Mouse (Mus musculus): ENCODE results near the gene Scgb2b12. TPM values are rescaled to one million over a fixed set of nuclear protein-coding genes. Genes with fewer than 3 reads are reported as not detected.
"Not testable (repeated sequence)": the region's sequence is repeated elsewhere in the genome, so short reads cannot be mapped to it uniquely, and the experiment has no call there.

Gene Scgb2b12
- polyA plus RNA-seq (2016; fragmentation: Nextera tagmentation; extraction: Ambion mirVana): not detected in 2 replicates

- not testable (repeated sequence) for H3K27ac ChIP-seq; DNase-seq (ENCODE audit: low spot score); H3K27me3 ChIP-seq (ENCODE audit: insufficient read depth, poor library complexity, severe bottlenecking); H3K36me3 ChIP-seq; H3K9me3 ChIP-seq; H3K4me3 ChIP-seq; H3K4me1 ChIP-seq
- 65% methylated on average over 1 of the region's 1 CpGs for WGBS
Observed at GRCm38 (mm10) chr7:32327145-32327544, at the start of gene Scgb2b12. TSS of gene Scgb2b12 (minus strand) at chr7:32327245.

GRCm38 (mm10) chr7:32333882-32334281, 6.8 kb upstream of the Scgb2b12 start, which contains the start of gene Scgb1b12:
TSS of gene Scgb1b12 (plus strand) at chr7:32334182.
- H3K4me3 ChIP-seq; H3K27me3 ChIP-seq (ENCODE audit: insufficient read depth, poor library complexity, severe bottlenecking); H3K4me1 ChIP-seq; H3K9me3 ChIP-seq; H3K27ac ChIP-seq; DNase-seq (ENCODE audit: low spot score); H3K36me3 ChIP-seq: not testable (repeated sequence)
- WGBS: 59% methylated on average over 3 of the region's 3 CpGs

Other genes with a start within 250 kb of the Scgb2b12 start
- gene Scgb1b10, start 226.4 kb downstream of the Scgb2b12 start, polyA plus RNA-seq (2016; fragmentation: Nextera tagmentation; extraction: Ambion mirVana): not detected in 2 replicates
- gene Scgb2b11, start 116.1 kb downstream of the Scgb2b12 start, polyA plus RNA-seq (2016; fragmentation: Nextera tagmentation; extraction: Ambion mirVana): not detected in 2 replicates
- not detected in 2 replicates for gene Scgb1b11, start 104.4 kb downstream of the Scgb2b12 start, polyA plus RNA-seq (2016; fragmentation: Nextera tagmentation; extraction: Ambion mirVana)
- not detected in 2 replicates for gene Scgb1b12, start 6.9 kb upstream of the Scgb2b12 start, polyA plus RNA-seq (2016; fragmentation: Nextera tagmentation; extraction: Ambion mirVana)
- not detected in 2 replicates for gene Scgb1b29, start 114.3 kb upstream of the Scgb2b12 start, polyA plus RNA-seq (2016; fragmentation: Nextera tagmentation; extraction: Ambion mirVana)

Data from heart, embryonic 10.5 days (tissue).